Mouse (Mus musculus) embryonic facial prominence, embryonic 13.5 days (tissue): ENCODE data around the gene Acot3. TPM values are rescaled to one million over a fixed set of nuclear protein-coding genes. Genes with fewer than 3 reads are reported as not detected.

Source experiments
- ATAC-seq: fragments of 200-750 bp; cut with Nextera tagmentation; 2 replicates; pipeline ENCODE4 v1.8.0; 2017; ENCODE audit warnings: low read depth; ENCODE audit not compliant: insufficient number of reproducible peaks, insufficient read depth, low FRiP score, low TSS enrichment
- H3K27ac ChIP-seq: fragments of 300-500 bp; sonication (generic); 2 replicates; pipeline ENCODE4 v1.5.1; 2015; ENCODE audit warnings: moderate library complexity, mild to moderate bottlenecking, inconsistent platforms
- H3K27me3 ChIP-seq: fragments of 300-500 bp; sonication (generic); 2 replicates; pipeline ENCODE4 v1.6.1; 2015; ENCODE audit warnings: mild to moderate bottlenecking, inconsistent platforms
- H3K36me3 ChIP-seq: fragments of 300-500 bp; sonication (generic); 2 replicates; pipeline ENCODE4 v1.6.1; 2015; ENCODE audit warnings: mild to moderate bottlenecking, inconsistent platforms
- H3K4me1 ChIP-seq: fragments of 300-500 bp; sonication (generic); 2 replicates; pipeline ENCODE4 v1.6.1; 2015; ENCODE audit warnings: inconsistent platforms
- H3K4me2 ChIP-seq: fragments of 300-500 bp; sonication (generic); 2 replicates; pipeline ENCODE4 v1.6.1; 2015; ENCODE audit warnings: moderate library complexity, mild to moderate bottlenecking, inconsistent platforms
- H3K4me3 ChIP-seq: fragments of 300-500 bp; sonication (generic); 2 replicates; pipeline ENCODE4 v1.5.1; 2015; ENCODE audit warnings: mild to moderate bottlenecking, inconsistent platforms
- H3K9ac ChIP-seq: fragments of 300-500 bp; sonication (generic); 2 replicates; pipeline ENCODE4 v1.6.1; 2015; ENCODE audit warnings: mild to moderate bottlenecking, inconsistent platforms
- H3K9me3 ChIP-seq: fragments of 300-500 bp; sonication (generic); 2 replicates; pipeline ENCODE4 v1.6.1; 2016; ENCODE audit warnings: inconsistent platforms
- WGBS: fragments of 180-500 bp; shearing (Covaris S2); methylation state at CpG from one replicate; pipeline ENCODE4 v1.1.7; 2015; ENCODE audit warnings: mixed read lengths; 5-methylcytosine and 5-hydroxymethylcytosine counted together
- polyA plus RNA-seq: library from polyadenylated mRNA; unstranded; fragments of >200 nt; fragmentation: Nextera tagmentation; extraction: Ambion mirVana; gene quantifications from 2 replicates; pipeline ENCODE4 v1.2.1, GENCODE M21; 2015

Acot3 gene
- polyA plus RNA-seq, 1 experiment from 2014 or later, result not detected

DNA sequence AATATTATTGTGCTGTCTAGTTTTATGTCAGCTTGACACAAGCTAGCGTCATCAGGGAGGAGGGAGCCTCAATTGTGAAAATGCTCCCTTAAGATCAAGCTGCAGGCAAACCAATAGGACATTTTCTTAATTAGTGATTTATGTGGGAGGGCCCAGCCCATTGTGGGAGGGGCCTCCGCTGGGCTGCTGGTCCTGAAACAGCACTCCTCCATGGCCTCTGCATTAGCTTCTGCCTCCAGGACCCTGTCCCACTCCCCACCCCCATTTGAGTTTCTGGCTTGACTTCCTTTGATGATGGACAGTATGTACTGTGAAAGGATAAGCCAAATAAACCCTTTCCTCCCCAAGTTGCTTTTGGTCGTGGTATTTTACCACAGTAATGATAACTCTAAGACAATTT lies 55.1 kb downstream of the Acot3 start:
- Histone ChIP-seq H3K4me2 (no peak overlapping the region), H3K4me1 (no peaks in the 10 kb centered on the region), H3K27ac (no peak overlapping the region), H3K27me3 (no peaks in the 10 kb centered on the region), H3K9me3 (no peaks in the 10 kb centered on the region), H3K4me3 (no peak overlapping the region), H3K36me3 (no peaks in the 10 kb centered on the region), H3K9ac (no peak overlapping the region)
- WGBS, result 80% methylated on average over 3 of the region's 3 CpGs
- ATAC-seq, result no peak

DNA sequence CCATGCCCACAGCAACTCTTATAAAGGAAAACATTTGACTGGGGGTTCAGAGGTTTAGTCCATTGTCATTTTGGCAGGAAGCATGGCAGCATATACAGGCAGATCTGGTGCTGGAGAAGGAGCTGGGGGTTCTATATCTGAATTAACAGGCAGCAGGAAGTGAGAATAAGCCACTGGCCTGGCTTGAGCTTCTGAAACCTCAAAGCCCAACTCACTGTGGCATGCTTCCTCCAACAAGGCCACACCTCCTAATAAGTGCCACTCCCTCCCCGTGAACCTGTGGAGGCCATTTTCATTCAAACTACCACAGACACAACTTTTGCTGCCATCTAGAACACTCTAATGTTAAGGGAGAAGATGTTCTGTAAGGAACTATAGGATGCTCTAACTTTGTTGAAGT lies 55.7 kb downstream of the Acot3 start:
- no peak for ATAC-seq
- no peaks in the 10 kb centered on the region for H3K36me3 ChIP-seq
- WGBS, result 76% methylated on average over 1 of the region's 1 CpGs
- H3K4me1 ChIP-seq, result no peaks in the 10 kb centered on the region
- H3K27me3 ChIP-seq, result no peaks in the 10 kb centered on the region
- H3K9ac ChIP-seq, result no peak overlapping the region
- no peak overlapping the region for H3K27ac ChIP-seq
- H3K4me3 ChIP-seq, result no peak overlapping the region
- no peak overlapping the region for H3K4me2 ChIP-seq
- no peaks in the 10 kb centered on the region for H3K9me3 ChIP-seq

DNA sequence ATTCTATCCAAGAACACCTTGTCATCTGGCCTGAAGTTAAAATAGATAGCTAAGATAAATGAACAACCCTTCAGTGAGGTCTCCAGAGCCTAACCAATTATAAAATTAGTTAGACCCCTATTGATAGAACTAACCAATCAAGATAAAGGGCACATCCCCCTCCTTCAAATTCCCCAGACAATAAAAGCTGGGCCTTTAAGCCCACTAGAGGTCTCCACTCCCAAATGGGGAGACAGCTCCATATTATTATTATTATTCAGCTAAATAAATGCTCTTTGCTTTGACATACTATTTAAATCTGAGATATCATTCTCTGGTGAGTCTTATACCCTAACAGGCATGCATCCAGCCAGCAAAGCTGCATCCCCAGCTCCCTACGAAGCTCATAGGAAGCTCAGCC lies 58.0 kb downstream of the Acot3 start:
- Histone ChIP-seq H3K36me3 (no peaks in the 10 kb centered on the region), H3K4me1 (peaks cover 4% of the 10 kb centered on the region), H3K4me2 (no peak overlapping the region), H3K27me3 (no peaks in the 10 kb centered on the region), H3K9ac (no peak overlapping the region), H3K27ac (no peak overlapping the region), H3K9me3 (no peaks in the 10 kb centered on the region), H3K4me3 (no peak overlapping the region)
- 48% methylated on average over 1 of the region's 1 CpGs for WGBS
- ATAC-seq, result no peak

Other genes starting within 250 kb of the Acot3 start
- gene Numb, start 130.2 kb upstream of the Acot3 start, polyA plus RNA-seq, result 33.1 and 34.9 TPM in 2 replicates
- 12.8 and 15.1 TPM in 2 replicates for gene Riox1, start 101.5 kb upstream of the Acot3 start, polyA plus RNA-seq
- not detected in 2 replicates for gene Heatr4, start 67.3 kb upstream of the Acot3 start, polyA plus RNA-seq
- 20.8 and 22.9 TPM in 2 replicates for gene Acot2, start 64.3 kb upstream of the Acot3 start, polyA plus RNA-seq
- 44.9 and 45.4 TPM in 2 replicates for gene Acot1, start 42.7 kb upstream of the Acot3 start, polyA plus RNA-seq
- gene Acot4, start 13.8 kb upstream of the Acot3 start, polyA plus RNA-seq, result 0.22 and 0.81 TPM in 2 replicates
- not detected in 2 replicates for gene Gm49366, start 13.2 kb upstream of the Acot3 start, polyA plus RNA-seq
- gene Acot5, start 17.2 kb downstream of the Acot3 start, polyA plus RNA-seq, result 0.18 TPM in 1 of 2 replicates, not detected in the other
- 1.4 and 1.6 TPM in 2 replicates for gene Acot6, start 48.5 kb downstream of the Acot3 start, polyA plus RNA-seq
- gene Dnal1, start 62.2 kb downstream of the Acot3 start, polyA plus RNA-seq, result 7.5 and 9.0 TPM in 2 replicates
- gene Pnma1, start 96.3 kb downstream of the Acot3 start, polyA plus RNA-seq, result 0.74 and 1.1 TPM in 2 replicates
- 9.9 and 11.1 TPM in 2 replicates for gene Elmsan1, start 166.7 kb downstream of the Acot3 start, polyA plus RNA-seq
- 12.7 and 12.8 TPM in 2 replicates for gene Ptgr2, start 233.1 kb downstream of the Acot3 start, polyA plus RNA-seq